Mouse (Mus musculus): ENCODE measurements at regions not wholly inside any gene's neighbourhood (a gene's known extent, or its start where the extent isn't known, plus 50 kb on each side); places are given as distances from the start of the nearest gene placed in this dataset.
A peak's percentile ranks its signal among the peaks of the same experiment; 100 is the strongest.

GRCm38 (mm10) chr8:86969051-86969450 is 84.0 kb upstream of the N4bp1 start:
- no peak for DNase-seq

DNA sequence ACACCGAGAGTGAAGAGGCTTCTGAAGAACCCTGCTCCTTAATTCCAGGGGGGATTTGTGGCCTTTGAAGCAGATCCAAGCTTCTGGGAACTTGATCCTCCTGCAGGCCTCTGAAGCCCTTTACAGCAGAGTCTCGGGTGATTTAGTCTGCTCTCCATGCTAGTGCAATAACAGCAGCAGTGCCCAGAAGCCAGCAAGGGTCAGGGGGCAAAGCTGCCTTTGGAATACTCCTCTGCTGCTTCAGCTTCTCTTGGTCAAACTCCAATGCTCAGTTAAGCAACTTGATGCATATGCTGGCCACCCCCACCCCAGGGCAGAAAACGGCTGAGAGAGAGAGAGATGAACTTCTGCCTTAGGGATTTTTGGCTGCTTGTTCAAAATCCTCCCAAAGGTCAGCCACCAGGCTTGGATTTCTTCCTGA is 82.8 kb upstream of the N4bp1 start:
- DNase-seq: peak; percentile 29

DNA sequence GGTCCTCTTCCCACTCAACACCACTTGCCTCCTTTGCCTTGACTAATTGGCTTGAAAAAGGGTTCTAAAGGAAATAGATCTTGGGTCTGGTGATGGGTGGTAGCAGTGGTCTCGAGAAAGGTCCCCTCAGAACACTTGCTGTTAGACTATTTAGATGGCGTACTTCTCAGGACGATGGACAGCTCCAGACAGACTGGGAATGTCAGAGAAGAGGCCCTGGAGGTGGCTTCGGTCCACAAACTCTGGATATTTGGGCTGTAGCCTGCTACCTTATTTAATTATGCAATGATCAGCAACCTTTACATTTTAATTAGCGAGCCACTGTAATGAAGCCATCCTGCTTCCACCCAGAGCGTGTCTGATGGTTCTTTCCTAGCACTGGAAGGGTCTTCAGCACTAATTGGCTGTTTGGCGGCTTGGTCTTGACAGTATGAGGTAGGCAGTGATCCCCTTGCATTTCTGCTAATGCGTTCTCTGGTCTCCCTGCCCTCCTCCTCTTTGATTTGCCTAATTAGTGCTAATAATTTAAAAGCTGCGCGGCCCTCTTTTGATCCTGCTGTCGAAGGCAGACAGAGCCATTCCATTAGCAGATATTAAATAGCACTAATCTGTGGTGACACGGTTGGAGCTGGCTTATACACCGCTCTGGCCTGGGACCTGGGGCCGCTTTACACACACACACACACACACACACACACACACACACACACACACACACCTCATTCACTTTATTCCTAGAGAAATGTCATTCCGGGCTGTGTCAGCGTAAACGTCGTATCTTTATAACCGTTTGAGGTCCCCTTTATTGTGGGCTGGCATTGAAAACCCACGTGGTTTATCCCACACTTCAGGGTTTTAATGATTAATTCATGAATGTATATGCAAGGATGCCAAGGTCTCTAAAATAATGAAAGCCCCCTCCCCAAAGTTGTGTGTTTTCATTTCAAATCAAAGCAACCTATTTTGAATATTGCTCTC is 76.4 kb upstream of the N4bp1 start:
- no peak for DNase-seq

Data from kidney, adult 9 months (tissue).